Mouse (Mus musculus) hindbrain, embryonic 10.5 days (tissue): ENCODE data around the gene Fam173a. TPM values are rescaled to one million over a fixed set of nuclear protein-coding genes. Genes with fewer than 3 reads are reported as not detected.

Experiments used
- DNase-seq: peaks from one replicate; pipeline ENCODE4 v3.0.0-alpha.2; 2017; ENCODE audit warnings: low spot score
- H3K27ac ChIP-seq: fragments of 300-500 bp; sonication (generic); 2 replicates; pipeline ENCODE4 v1.5.1; 2016; ENCODE audit warnings: mild to moderate bottlenecking, moderate library complexity
- H3K27me3 ChIP-seq: fragments of 300-500 bp; sonication (generic); 2 replicates; pipeline ENCODE4 v1.6.1; 2016; ENCODE audit warnings: mild to moderate bottlenecking; ENCODE audit not compliant: poor library complexity, insufficient read depth, severe bottlenecking
- H3K36me3 ChIP-seq: fragments of 300-500 bp; sonication (generic); 2 replicates; pipeline ENCODE4 v1.6.1; 2016; ENCODE audit warnings: mild to moderate bottlenecking, moderate library complexity
- H3K4me1 ChIP-seq: fragments of 300-500 bp; sonication (generic); replicated peaks from 2 replicates; pipeline ENCODE4 v1.6.1; 2016; ENCODE audit warnings: mild to moderate bottlenecking
- H3K4me3 ChIP-seq: fragments of 300-500 bp; sonication (generic); 2 replicates; pipeline ENCODE4 v1.5.1; 2016; ENCODE audit warnings: mild to moderate bottlenecking, moderate library complexity
- H3K9me3 ChIP-seq: fragments of 300-500 bp; sonication (generic); 2 replicates; pipeline ENCODE4 v1.6.1; 2016; ENCODE audit warnings: mild to moderate bottlenecking, moderate library complexity
- WGBS: fragments of 180-500 bp; shearing (Covaris S2); methylation state at CpG from one replicate; pipeline ENCODE4 v1.1.7; 2016; 5-methylcytosine and 5-hydroxymethylcytosine counted together
- polyA plus RNA-seq: library from polyadenylated mRNA; unstranded; fragments of >200 nt; fragmentation: Nextera tagmentation; extraction: Ambion mirVana; gene quantifications from 2 replicates; pipeline ENCODE4 v1.2.1, GENCODE M21; 2016

The Fam173a gene
- polyA plus RNA-seq, 1 experiment from 2014 or later = 76.0 TPM

GRCm38 (mm10) chr17:25806507-25806906, 13.8 kb upstream of the Fam173a start:
- Histone ChIP-seq H3K27me3 (peaks cover 45% of the 10 kb centered on the region), H3K27ac (no peak overlapping the region), H3K4me3 (no peak overlapping the region), H3K36me3 (no peaks in the 10 kb centered on the region), H3K4me1 (peaks cover 62% of the 10 kb centered on the region), H3K9me3 (no peaks in the 10 kb centered on the region)
- no peak for DNase-seq
- 87% methylated on average over 4 of the region's 4 CpGs for WGBS

GRCm38 (mm10) chr17:25802825-25803517, 10.3 kb upstream of the Fam173a start:
- H3K4me3 ChIP-seq = peak overlapping the region; percentile 22
- DNase-seq = peak; percentile 94
- no peaks in the 10 kb centered on the region for H3K36me3 ChIP-seq
- H3K4me1 ChIP-seq = peaks cover 33% of the 10 kb centered on the region
- peaks cover 12% of the 10 kb centered on the region; the same call in 1 of the 2 replicates for H3K27me3 ChIP-seq
- peak overlapping the region; percentile 84 for H3K27ac ChIP-seq
- H3K9me3 ChIP-seq = no peaks in the 10 kb centered on the region
- 13% methylated on average over 10 of the region's 10 CpGs for WGBS

- H3K4me3 ChIP-seq = no peak overlapping the region
- H3K27ac ChIP-seq = no peak overlapping the region
- no peaks in the 10 kb centered on the region for H3K9me3 ChIP-seq
- peaks cover 46% of the 10 kb centered on the region for H3K4me1 ChIP-seq
- peak; percentile 73 for DNase-seq
- peaks cover 8% of the 10 kb centered on the region; the same call in 1 of the 2 replicates for H3K27me3 ChIP-seq
- no peaks in the 10 kb centered on the region for H3K36me3 ChIP-seq
- 11% methylated on average over 6 of the region's 6 CpGs for WGBS
These were observed 8.3 kb upstream of the Fam173a start for GRCm38 (mm10) chr17:25801029-25801428.

- H3K27ac ChIP-seq = peak within 1 kb of the TSS; percentile 95
- H3K27me3 ChIP-seq = peaks cover 5% of the 10 kb centered on the region; the same call in 1 of the 2 replicates
- no peaks in the 10 kb centered on the region for H3K9me3 ChIP-seq
- H3K4me3 ChIP-seq = peak within 1 kb of the TSS; percentile 86
- H3K36me3 ChIP-seq = peaks cover 26% of the 10 kb centered on the region
- WGBS = under 1% methylated on average over 35 of the region's 35 CpGs
- peaks cover 63% of the 10 kb centered on the region for H3K4me1 ChIP-seq
- DNase-seq = peak; percentile 94
These were observed 4.3 kb upstream of the Fam173a start, which contains the start of gene Metrn for GRCm38 (mm10) chr17:25796951-25797369. Gene Metrn, minus strand, starts transcription at chr17:25797136.

- Histone ChIP-seq H3K27ac (peak overlapping the region; percentile 95), H3K9me3 (no peaks in the 10 kb centered on the region), H3K36me3 (peaks cover 26% of the 10 kb centered on the region), H3K4me1 (peaks cover 66% of the 10 kb centered on the region), H3K27me3 (peaks cover under 1% of the 10 kb centered on the region; the same call in 1 of the 2 replicates), H3K4me3 (peak overlapping the region; percentile 86)
- WGBS = under 1% methylated on average over 37 of the region's 37 CpGs
- no peak for DNase-seq
These were observed 3.6 kb upstream of the Fam173a start for GRCm38 (mm10) chr17:25796211-25796771.

- peaks cover 68% of the 10 kb centered on the region for H3K4me1 ChIP-seq
- H3K27me3 ChIP-seq = no peaks in the 10 kb centered on the region
- 2% methylated on average over 6 of the region's 6 CpGs for WGBS
These were observed 3.0 kb upstream of the Fam173a start, which contains the start of gene AC134908.4 for GRCm38 (mm10) chr17:25795609-25796092. Gene AC134908.4, minus strand, starts transcription at chr17:25795659.

GRCm38 (mm10) chr17:25794998-25795397, 2.3 kb upstream of the Fam173a start:
- Histone ChIP-seq H3K27me3 (no peaks in the 10 kb centered on the region), H3K27ac (peak overlapping the region; percentile 95), H3K9me3 (no peaks in the 10 kb centered on the region), H3K36me3 (peaks cover 31% of the 10 kb centered on the region), H3K4me3 (peak overlapping the region; percentile 86), H3K4me1 (peaks cover 72% of the 10 kb centered on the region)
- no peak for DNase-seq
- 53% methylated on average over 17 of the region's 17 CpGs for WGBS

More at GRCm38 (mm10) chr17:25795609-25796092, 3.0 kb upstream of the Fam173a start, which contains the start of gene AC134908.4:
- Histone ChIP-seq H3K27ac (peak within 1 kb of the TSS; percentile 95), H3K4me3 (peak within 1 kb of the TSS; percentile 86), H3K36me3 (peaks cover 27% of the 10 kb centered on the region), H3K9me3 (no peaks in the 10 kb centered on the region)
- peak; percentile 95 for DNase-seq

GRCm38 (mm10) chr17:25794197-25794596, 1.5 kb upstream of the Fam173a start:
- Histone ChIP-seq H3K27me3 (no peaks in the 10 kb centered on the region), H3K4me1 (peaks cover 72% of the 10 kb centered on the region), H3K27ac (peak overlapping the region; percentile 95), H3K9me3 (no peaks in the 10 kb centered on the region), H3K36me3 (peaks cover 39% of the 10 kb centered on the region), H3K4me3 (peak overlapping the region; percentile 86)
- DNase-seq = peak; percentile 68
- 25% methylated on average over 13 of the region's 13 CpGs for WGBS

GRCm38 (mm10) chr17:25791843-25792527, 716 bp downstream of the Fam173a start:
- H3K27me3 ChIP-seq = no peaks in the 10 kb centered on the region
- H3K36me3 ChIP-seq = peaks cover 61% of the 10 kb centered on the region
- H3K4me3 ChIP-seq = peak overlapping the region; percentile 86
- H3K4me1 ChIP-seq = peaks cover 67% of the 10 kb centered on the region
- peak; percentile 86 for DNase-seq
- H3K9me3 ChIP-seq = no peaks in the 10 kb centered on the region
- under 1% methylated on average over 45 of the region's 45 CpGs for WGBS
- H3K27ac ChIP-seq = peak overlapping the region; percentile 95

GRCm38 (mm10) chr17:25791320-25791842, 1.3 kb downstream of the Fam173a start:
- peak; percentile 45 for DNase-seq
- Histone ChIP-seq H3K27me3 (no peaks in the 10 kb centered on the region), H3K9me3 (no peaks in the 10 kb centered on the region), H3K36me3 (peaks cover 66% of the 10 kb centered on the region), H3K27ac (peak overlapping the region; percentile 95), H3K4me1 (peaks cover 62% of the 10 kb centered on the region), H3K4me3 (peak overlapping the region; percentile 86)
- 31% methylated on average over 19 of the region's 19 CpGs for whole genome bisulfite sequencing

- H3K4me1 ChIP-seq = peaks cover 53% of the 10 kb centered on the region
- no peaks in the 10 kb centered on the region for H3K9me3 ChIP-seq
- DNase-seq = no peak
- H3K27me3 ChIP-seq = no peaks in the 10 kb centered on the region
- 91% methylated on average over 9 of the region's 9 CpGs for WGBS
- 0 out of 2 replicates have a peak overlapping the region, but pooled peaks have one; percentile 1 for H3K4me3 ChIP-seq
- no peak overlapping the region for H3K27ac ChIP-seq
- peaks cover 65% of the 10 kb centered on the region for H3K36me3 ChIP-seq
These were observed 5.8 kb downstream of the Fam173a start for GRCm38 (mm10) chr17:25786781-25787504.

- Histone ChIP-seq H3K4me1 (peaks cover 49% of the 10 kb centered on the region), H3K4me3 (peak within 1 kb of the TSS; percentile 75), H3K9me3 (no peaks in the 10 kb centered on the region), H3K36me3 (peaks cover 72% of the 10 kb centered on the region), H3K27me3 (no peaks in the 10 kb centered on the region), H3K27ac (peak within 1 kb of the TSS; percentile 97)
- 87% methylated on average over 3 of the region's 3 CpGs for WGBS
- no peak for DNase-seq
These were observed 6.4 kb downstream of the Fam173a start, which contains the start of gene Ccdc78 for GRCm38 (mm10) chr17:25786280-25786679. Gene Ccdc78, plus strand, starts transcription at chr17:25786580.
